Mouse (Mus musculus): ENCODE data around the gene Irgm1.
"Not testable (repeated sequence)": the region's sequence is repeated elsewhere in the genome, so short reads cannot be mapped to it uniquely, and the experiment has no call there.

DNA sequence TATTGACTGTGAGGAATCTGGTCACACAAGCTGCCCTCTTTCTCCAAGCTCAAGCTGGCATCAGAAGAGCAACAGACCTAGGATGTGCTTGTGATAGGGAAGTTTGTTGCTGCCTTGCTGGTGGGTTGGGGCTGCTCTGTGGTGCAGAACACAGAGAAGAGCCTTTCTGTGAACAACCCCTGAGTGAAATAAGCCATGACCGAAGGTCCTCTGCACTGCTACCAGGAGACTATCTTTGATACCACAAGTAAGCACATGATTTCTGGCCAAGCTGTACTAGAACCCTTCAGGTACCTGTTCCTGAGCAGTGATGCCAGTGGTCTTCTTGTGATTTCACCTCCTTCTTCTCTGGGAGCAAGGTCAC is 30.1 kb upstream of the Irgm1 start:
- TF ChIP-seq CTCF (IDR thresholded peaks at IDR 0.05; ENCODE audit: control insufficient read depth, insufficient read depth, insufficient replicate concordance, low read depth, low read length); POLR2A (IDR thresholded peaks at IDR 0.05; ENCODE audit: control insufficient read depth, low read depth, low read length): not testable (repeated sequence)
